Mouse (Mus musculus): ENCODE data around the gene Smyd1.

Smyd1 gene

GRCm38 (mm10) chr6:71249615-71250014 is 72.4 kb downstream of the Smyd1 start:
- TF ChIP-seq GATA4 (IDR thresholded peaks at IDR 0.05; ENCODE audit: insufficient replicate concordance, low read length), result no peak

GRCm38 (mm10) chr6:71248420-71248819 is 73.6 kb downstream of the Smyd1 start:
- TF ChIP-seq GATA4 (IDR thresholded peaks at IDR 0.05; ENCODE audit: insufficient replicate concordance, low read length), result no peak

- TF ChIP-seq GATA4 (IDR thresholded peaks at IDR 0.05; ENCODE audit: insufficient replicate concordance, low read length), result no peak
Measured at GRCm38 (mm10) chr6:71243258-71243657, 78.8 kb downstream of the Smyd1 start.

- TF ChIP-seq GATA4 (IDR thresholded peaks at IDR 0.05; ENCODE audit: insufficient replicate concordance, low read length), result no peak
Measured at GRCm38 (mm10) chr6:71242811-71243210, 79.2 kb downstream of the Smyd1 start.

GRCm38 (mm10) chr6:71240831-71241230 is 81.2 kb downstream of the Smyd1 start:
- no peak for TF ChIP-seq GATA4 (IDR thresholded peaks at IDR 0.05; ENCODE audit: insufficient replicate concordance, low read length)

- no peak for TF ChIP-seq GATA4 (IDR thresholded peaks at IDR 0.05; ENCODE audit: insufficient replicate concordance, low read length)
Measured at GRCm38 (mm10) chr6:71239069-71239750, 82.8 kb downstream of the Smyd1 start.

- TF ChIP-seq GATA4 (IDR thresholded peaks at IDR 0.05; ENCODE audit: insufficient replicate concordance, low read length), result no peak
Measured at GRCm38 (mm10) chr6:71237031-71237431, 85.0 kb downstream of the Smyd1 start.

GRCm38 (mm10) chr6:71236506-71236905 is 85.5 kb downstream of the Smyd1 start:
- no peak for TF ChIP-seq GATA4 (IDR thresholded peaks at IDR 0.05; ENCODE audit: insufficient replicate concordance, low read length)

- peak; percentile 46; the same call in 1 of the 2 replicates for TF ChIP-seq GATA4 (IDR thresholded peaks at IDR 0.05; ENCODE audit: insufficient replicate concordance, low read length)
Measured at GRCm38 (mm10) chr6:71235944-71236343, 86.1 kb downstream of the Smyd1 start.

- no peak for TF ChIP-seq GATA4 (IDR thresholded peaks at IDR 0.05; ENCODE audit: insufficient replicate concordance, low read length)
Measured at GRCm38 (mm10) chr6:71235121-71235520, 86.9 kb downstream of the Smyd1 start.

- no peak for TF ChIP-seq GATA4 (IDR thresholded peaks at IDR 0.05; ENCODE audit: insufficient replicate concordance, low read length)
Measured at GRCm38 (mm10) chr6:71227157-71227770, 94.8 kb downstream of the Smyd1 start.

GRCm38 (mm10) chr6:71226544-71226943 is 95.5 kb downstream of the Smyd1 start:
- no peak for TF ChIP-seq GATA4 (IDR thresholded peaks at IDR 0.05; ENCODE audit: insufficient replicate concordance, low read length)

GRCm38 (mm10) chr6:71224184-71224943 is 97.7 kb downstream of the Smyd1 start:
- no peak for TF ChIP-seq GATA4 (IDR thresholded peaks at IDR 0.05; ENCODE audit: insufficient replicate concordance, low read length)

GRCm38 (mm10) chr6:71221501-71221900 is 100.5 kb downstream of the Smyd1 start:
- TF ChIP-seq GATA4 (IDR thresholded peaks at IDR 0.05; ENCODE audit: insufficient replicate concordance, low read length), result no peak

GRCm38 (mm10) chr6:71212471-71212870 is 109.6 kb downstream of the Smyd1 start:
- TF ChIP-seq GATA4 (IDR thresholded peaks at IDR 0.05; ENCODE audit: insufficient replicate concordance, low read length), result no peak

- TF ChIP-seq GATA4 (IDR thresholded peaks at IDR 0.05; ENCODE audit: insufficient replicate concordance, low read length), result no peak
Measured at GRCm38 (mm10) chr6:71211917-71212316, 110.1 kb downstream of the Smyd1 start.

Measured in liver, adult (tissue).